In genomic region chr8:70272949-70273348, GRCm38 (mm10) we compare ENCODE assay signal across 9 mouse cellular contexts. TPM values are rescaled to one million over a fixed set of nuclear protein-coding genes. Genes with fewer than 3 reads are reported as not detected.
DNase-seq lines count a peak whose midpoint lies in the region; ATAC-seq lines count a peak whose summit lies in the region.
"Had no signal": no experiment of that assay in that cellular context is flagged by ENCODE, and none has a peak within 500 bp of the region (broad histone marks: within the 10 kb centered on the region; RNA-seq: fewer than 3 reads in every experiment).

No protein-coding gene starts in this region.

- H3K4me2 ChIP-seq in stomach, embryonic 14.5 days (replicated peaks; ENCODE audit: low read depth, low read length) = no peak overlapping the region

- peak; percentile 56 for ATAC-seq in stomach, embryonic 14.5 days (ENCODE audit: insufficient number of reproducible peaks, insufficient read depth, low FRiP score, low read depth)

- no peaks in the 10 kb centered on the region for H3K27me3 ChIP-seq in stomach, embryonic 14.5 days (ENCODE audit: control insufficient read depth, insufficient read depth, low read length)

- H3K9ac ChIP-seq in stomach, embryonic 14.5 days (replicated peaks; ENCODE audit: low read depth, low read length) = no peak overlapping the region

- H3K27ac ChIP-seq in stomach, embryonic 14.5 days (ENCODE audit: low read length) = no peak overlapping the region

- H3K9me3 ChIP-seq in stomach, embryonic 14.5 days (ENCODE audit: control insufficient read depth, low read depth, low read length) = no peaks in the 10 kb centered on the region

- H3K4me1 ChIP-seq in stomach, embryonic 14.5 days (ENCODE audit: control insufficient read depth, insufficient read depth, low read length) = no peaks in the 10 kb centered on the region

- H3K4me3 ChIP-seq in stomach, embryonic 14.5 days (ENCODE audit: low read depth, low read length) = no peak overlapping the region

- 36% methylated on average over 3 of the region's 3 CpGs for WGBS in stomach, embryonic 14.5 days

- peak; percentile 41 for DNase-seq in ovary, adult 18-20 months (ENCODE audit: low spot score)
- no peak for DNase-seq in ovary, postnatal 14 days (ENCODE audit: low spot score)
- DNase-seq in heart, adult 8-10 months (ENCODE audit: low spot score) = peak; percentile 37
- peak; percentile 40 to 53 for DNase-seq in kidney, postnatal 36 days
- DNase-seq in T-cell, adult 2 months (ENCODE audit: low spot score) = no peak
- DNase-seq in cerebellum, adult 11-12 months = no peak
- DNase-seq in left cerebral cortex, adult 9 months (ENCODE audit: low spot score in 2 of 2) = no peak
- DNase-seq: gastrocnemius, postnatal 14 days had no signal

- no peaks in the 10 kb centered on the region for H3K36me3 ChIP-seq in stomach, embryonic 14.5 days (ENCODE audit: control insufficient read depth, insufficient read depth, low read length)

RNA-seq across cellular contexts. Expression of gene Homer3, which starts 9.7 kb away (rescaled TPM):
- 1 to 10 TPM; 7.8 to 9.1 (median 8.0) TPM for total RNA-seq in heart, adult 8-10 months (2022)
- 30.8 and 33.7 TPM in 2 replicates for polyA plus RNA-seq in stomach, embryonic 14.5 days (2014; fragmentation: Nextera tagmentation; extraction: Ambion mirVana)

RNA-seq across cellular contexts. Expression of gene Ddx49, which starts 29.3 kb away (rescaled TPM):
- 10 to 100 TPM; 26.0 to 34.5 (median 31.9) TPM for total RNA-seq in heart, adult 8-10 months (2022)
- 44.3 and 45.0 TPM in 2 replicates for polyA plus RNA-seq in stomach, embryonic 14.5 days (2014; fragmentation: Nextera tagmentation; extraction: Ambion mirVana)

RNA-seq across cellular contexts. Expression of gene Cope, which starts 29.4 kb away (rescaled TPM):
- total RNA-seq in heart, adult 8-10 months (2022) = 100 to 1,000 TPM; 148 to 165 (median 161) TPM
- 320 and 341 TPM in 2 replicates for polyA plus RNA-seq in stomach, embryonic 14.5 days (2014; fragmentation: Nextera tagmentation; extraction: Ambion mirVana)

RNA-seq across cellular contexts. Expression of gene Armc6, which starts 38.7 kb away (rescaled TPM):
- 1 to 10 TPM; 6.8 to 9.0 (median 7.4) TPM for total RNA-seq in heart, adult 8-10 months (2022)
- 23.2 and 27.0 TPM in 2 replicates for polyA plus RNA-seq in stomach, embryonic 14.5 days (2014; fragmentation: Nextera tagmentation; extraction: Ambion mirVana)

RNA-seq across cellular contexts. Expression of gene Sugp2, which starts 38.9 kb away (rescaled TPM):
- 10 to 100 TPM; 39.4 to 47.4 (median 41.7) TPM for total RNA-seq in heart, adult 8-10 months (2022)
- polyA plus RNA-seq in stomach, embryonic 14.5 days (2014; fragmentation: Nextera tagmentation; extraction: Ambion mirVana) = 30.7 and 34.6 TPM in 2 replicates

Comparison
In these comparisons a context has a peak if more than half of its experiments do, and no peak if none do; other contexts are left out.
1. DNase-seq: peak in ovary, adult 18-20 months (single experiment), heart, adult 8-10 months (single experiment) and kidney, postnatal 36 days (2 of 2); none in ovary, postnatal 14 days (single experiment), T-cell, adult 2 months (single experiment), cerebellum, adult 11-12 months (single experiment) and left cerebral cortex, adult 9 months (0 of 2).